Mouse (Mus musculus) naive thymus-derived CD4-positive, alpha-beta T cell, adult 2 months (primary cell): ENCODE results near the gene Lrrc34.
A peak's percentile ranks its signal among the peaks of the same experiment; 100 is the strongest.

ENCODE experiments used
- DNase-seq: peaks from one replicate; pipeline ENCODE4 v3.0.0-alpha.2; 2011; ENCODE audit warnings: low read depth

Gene Lrrc34

DNA sequence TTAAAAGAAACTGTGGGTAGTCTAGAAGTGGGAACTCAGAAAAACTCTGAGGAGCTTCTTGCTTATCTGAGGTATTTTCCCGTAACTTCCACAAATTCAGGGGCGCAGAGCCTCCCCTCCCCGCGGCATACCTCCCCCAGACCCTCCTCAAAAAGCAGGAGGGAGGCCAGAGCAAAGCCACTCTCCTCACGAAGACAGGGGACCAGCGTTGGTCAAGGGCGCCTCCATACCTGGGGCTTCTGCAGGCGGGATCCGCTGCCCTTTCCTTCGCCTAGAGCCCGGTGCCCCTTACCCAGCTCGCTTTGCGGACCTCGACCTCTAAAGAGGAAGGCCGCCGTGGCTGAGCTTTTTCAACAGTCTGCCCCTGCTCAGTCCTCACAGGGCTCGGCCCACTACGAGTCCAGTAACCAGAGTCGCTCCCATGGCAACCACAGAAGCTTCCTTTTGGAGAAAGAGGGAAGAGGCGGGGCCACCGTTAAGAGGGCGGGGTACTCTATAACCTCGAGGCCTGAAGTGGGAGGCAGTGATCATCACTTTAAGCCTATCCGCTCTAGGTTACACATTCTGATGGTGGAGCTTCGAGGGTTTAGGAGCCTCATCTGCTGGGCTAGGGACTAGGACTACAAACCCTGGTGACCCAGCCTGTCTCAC, at the start of gene Lrrc34:
Lrrc34 (minus strand) TSS at position 430 of the 651 bp plus-strand sequence.
- DNase-seq, result no peak

- peak; percentile 11 for DNase-seq
Measured at GRCm38 (mm10) chr3:30696346-30696745, 48.7 kb upstream of the Lrrc34 start.

GRCm38 (mm10) chr3:30695661-30696060, 48.0 kb upstream of the Lrrc34 start:
- no peak for DNase-seq

DNA sequence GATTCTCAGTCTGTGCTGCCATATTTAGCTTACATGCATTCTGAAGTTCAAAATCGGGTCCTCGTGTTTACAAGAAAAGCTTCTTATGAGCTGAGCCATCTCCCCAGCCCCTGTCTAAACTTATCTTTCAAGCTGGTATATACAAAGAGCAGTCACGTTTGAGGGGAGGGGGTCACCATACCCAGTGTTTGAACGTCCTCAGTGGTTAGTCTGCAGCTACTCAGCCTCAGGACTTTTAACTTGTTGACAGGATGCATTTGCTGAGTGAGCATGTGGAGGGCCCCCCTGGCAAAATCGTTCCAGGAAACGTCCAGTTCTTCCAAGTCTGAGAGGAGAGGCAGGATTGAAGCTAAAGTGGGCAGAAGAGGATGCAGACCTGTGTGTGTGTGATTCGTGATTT, 43.3 kb upstream of the Lrrc34 start:
- DNase-seq, result no peak

- DNase-seq, result no peak
Measured at GRCm38 (mm10) chr3:30687216-30687615, 39.5 kb upstream of the Lrrc34 start.

DNA sequence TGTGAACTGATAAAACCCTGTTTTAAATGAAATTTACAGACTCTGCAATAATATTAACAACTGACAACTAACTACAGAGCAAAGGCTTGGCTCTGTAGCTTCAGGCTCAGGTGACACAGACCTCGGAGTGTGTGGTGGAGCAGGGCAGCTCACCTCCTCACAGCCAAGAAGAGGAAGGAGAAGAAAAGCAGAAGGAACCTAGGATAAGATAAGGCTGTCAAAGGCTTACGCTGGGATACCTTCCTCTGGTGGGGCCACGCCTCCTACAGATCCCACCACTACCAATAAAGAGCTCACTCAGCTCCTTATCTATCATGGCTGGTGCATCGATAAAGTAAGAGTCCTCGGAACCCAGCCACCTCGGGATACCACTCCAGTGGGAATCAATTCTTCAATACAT, 35.5 kb upstream of the Lrrc34 start:
- no peak for DNase-seq

- no peak for DNase-seq
Measured at GRCm38 (mm10) chr3:30658486-30658885, 10.8 kb upstream of the Lrrc34 start.

GRCm38 (mm10) chr3:30655937-30656336, 8.3 kb upstream of the Lrrc34 start:
- no peak for DNase-seq

DNA sequence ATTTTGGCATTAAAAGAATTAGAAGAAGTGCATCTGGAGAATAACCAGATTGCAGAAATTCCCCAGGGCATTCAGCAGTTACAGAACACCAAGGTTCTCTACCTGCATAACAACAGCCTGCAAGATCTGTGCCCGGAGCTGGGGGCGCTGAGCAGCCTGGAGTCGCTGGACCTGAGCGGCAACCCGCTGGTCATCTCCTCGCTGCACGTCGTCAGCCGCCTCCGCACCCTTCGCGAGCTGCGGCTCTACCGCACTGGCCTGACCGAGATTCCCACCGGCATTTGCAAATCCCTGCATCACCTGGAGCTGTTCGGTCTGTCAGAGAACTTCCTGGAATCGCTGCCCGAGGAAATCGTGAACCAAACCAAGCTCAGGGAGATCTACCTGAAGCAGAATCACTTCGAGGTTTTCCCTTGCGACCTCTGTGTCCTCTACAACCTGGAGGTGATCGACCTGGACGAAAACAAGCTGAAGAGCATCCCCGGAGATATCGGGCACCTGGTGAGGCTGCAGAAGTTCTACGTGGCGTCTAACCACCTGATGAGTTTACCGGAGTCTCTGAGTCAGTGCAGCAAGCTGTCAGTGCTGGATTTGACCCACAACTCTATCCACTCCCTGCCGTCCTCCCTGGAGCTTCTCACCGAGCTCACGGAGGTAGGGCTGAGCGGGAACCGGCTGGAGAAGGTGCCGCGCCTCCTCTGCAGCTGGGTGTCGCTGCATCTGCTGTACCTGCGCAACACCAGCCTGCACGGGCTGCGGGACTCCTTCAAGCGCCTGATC, 2.6 kb upstream of the Lrrc34 start:
- peak; percentile 21 for DNase-seq

DNA sequence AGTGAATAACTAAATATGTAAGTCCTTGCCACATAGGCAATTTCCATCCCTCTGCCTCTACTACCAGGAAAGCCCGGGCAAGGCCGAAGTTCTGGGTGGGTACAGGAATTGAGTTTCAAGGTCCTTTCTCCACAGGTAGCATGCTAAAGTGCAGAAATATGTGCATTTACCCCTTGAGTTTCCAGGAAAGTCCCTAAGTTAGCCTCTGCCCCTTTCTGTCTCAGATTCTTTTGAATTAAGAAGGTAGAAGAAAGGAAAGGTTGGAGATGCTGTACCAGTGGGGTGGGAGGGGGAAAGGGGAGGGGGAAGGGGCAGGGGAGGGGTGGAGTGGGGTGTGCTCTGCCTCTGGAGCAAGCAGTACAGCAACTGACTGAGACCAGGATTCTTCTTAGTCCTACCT, 797 bp upstream of the Lrrc34 start:
- DNase-seq, result no peak

GRCm38 (mm10) chr3:30646761-30647160, 908 bp downstream of the Lrrc34 start:
- no peak for DNase-seq

DNA sequence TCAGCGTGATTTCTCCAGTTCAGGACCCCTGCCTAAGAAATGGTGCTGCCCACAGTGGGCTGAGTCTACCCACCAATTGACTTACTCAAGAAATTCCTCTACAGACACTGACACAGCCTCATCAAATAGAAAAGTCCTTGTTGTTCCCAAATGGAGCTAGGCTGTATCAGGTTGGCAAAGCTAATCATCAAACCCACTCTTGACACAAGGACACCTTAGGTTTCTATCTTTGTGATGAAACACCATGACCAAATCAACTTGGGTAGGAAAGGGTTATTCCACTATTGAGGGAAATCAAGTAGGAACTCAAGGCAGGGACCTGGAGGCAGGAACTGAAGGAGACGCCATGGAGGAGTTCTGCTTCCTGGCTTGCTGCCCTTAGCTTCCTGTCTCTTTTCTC, 3.5 kb downstream of the Lrrc34 start, which contains the start of gene Lrriq4:
Lrriq4 (plus strand) TSS at position 301 of the 400 bp plus-strand sequence.
- DNase-seq, result no peak

GRCm38 (mm10) chr3:30635629-30636028, 12.0 kb downstream of the Lrrc34 start:
- DNase-seq, result no peak

DNA sequence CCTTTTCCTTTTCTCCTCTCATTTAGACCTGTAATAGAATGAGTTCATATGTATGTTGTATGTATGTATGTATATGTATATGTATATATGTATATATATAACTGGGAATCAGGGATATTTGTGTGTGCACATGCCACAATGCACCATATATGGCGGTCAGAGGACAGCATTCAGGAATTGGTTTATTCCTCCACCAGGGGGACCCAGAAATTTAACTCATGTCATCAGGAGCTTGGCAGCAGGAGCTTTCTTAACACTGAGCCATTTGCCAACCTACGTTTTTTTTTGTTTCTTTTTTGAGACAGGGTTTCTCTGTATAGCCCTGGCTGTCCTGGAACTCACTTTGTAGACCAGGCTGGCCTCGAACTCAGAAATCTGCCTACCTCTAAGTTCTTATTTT, 14.0 kb downstream of the Lrrc34 start:
- no peak for DNase-seq

DNA sequence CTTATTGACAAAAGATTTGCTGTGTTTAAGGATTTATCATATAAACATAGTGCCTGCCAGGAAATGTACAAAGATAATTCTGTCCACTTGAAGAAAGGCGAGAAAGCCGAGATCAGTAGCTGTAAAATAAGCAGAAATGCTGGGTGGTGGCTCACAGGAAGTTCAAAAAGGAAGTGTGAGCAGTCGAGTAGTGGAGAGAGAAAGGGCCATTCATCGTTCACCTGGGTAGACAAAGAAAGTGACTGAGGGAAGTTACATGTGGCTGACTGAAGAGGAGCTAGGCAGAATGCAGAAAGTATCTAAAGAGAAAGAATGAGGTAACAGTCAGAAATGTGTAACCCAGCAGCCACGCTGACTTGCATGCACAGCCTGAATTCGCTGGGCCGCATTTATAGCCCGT, 27.5 kb downstream of the Lrrc34 start:
- no peak for DNase-seq

DNA sequence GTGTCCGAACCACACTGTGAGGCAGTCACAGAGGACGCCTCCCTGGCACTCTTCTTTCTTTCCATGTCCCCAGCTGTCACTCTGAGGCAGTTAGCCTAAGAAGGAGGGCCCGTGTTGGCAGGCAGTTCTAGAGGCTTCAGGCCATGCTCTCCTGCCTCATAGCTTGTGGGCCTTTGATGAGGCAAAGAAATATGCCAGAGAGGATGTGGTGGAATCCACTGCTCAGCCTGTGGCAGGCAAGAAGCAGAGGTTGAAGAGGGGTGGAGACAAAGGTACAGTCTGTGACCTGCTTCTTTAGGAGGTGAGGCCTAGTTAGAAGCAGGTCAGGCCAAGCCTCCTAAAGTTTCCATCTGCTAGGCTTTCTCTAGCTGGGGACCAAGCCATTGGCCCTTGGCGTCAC, 36.7 kb downstream of the Lrrc34 start:
- peak; percentile 78 for DNase-seq

GRCm38 (mm10) chr3:30608999-30609398, 38.7 kb downstream of the Lrrc34 start:
- DNase-seq, result no peak

- no peak for DNase-seq
Measured at GRCm38 (mm10) chr3:30603256-30603655, 44.4 kb downstream of the Lrrc34 start.

GRCm38 (mm10) chr3:30602740-30603098, 45.0 kb downstream of the Lrrc34 start:
- DNase-seq, result no peak

DNA sequence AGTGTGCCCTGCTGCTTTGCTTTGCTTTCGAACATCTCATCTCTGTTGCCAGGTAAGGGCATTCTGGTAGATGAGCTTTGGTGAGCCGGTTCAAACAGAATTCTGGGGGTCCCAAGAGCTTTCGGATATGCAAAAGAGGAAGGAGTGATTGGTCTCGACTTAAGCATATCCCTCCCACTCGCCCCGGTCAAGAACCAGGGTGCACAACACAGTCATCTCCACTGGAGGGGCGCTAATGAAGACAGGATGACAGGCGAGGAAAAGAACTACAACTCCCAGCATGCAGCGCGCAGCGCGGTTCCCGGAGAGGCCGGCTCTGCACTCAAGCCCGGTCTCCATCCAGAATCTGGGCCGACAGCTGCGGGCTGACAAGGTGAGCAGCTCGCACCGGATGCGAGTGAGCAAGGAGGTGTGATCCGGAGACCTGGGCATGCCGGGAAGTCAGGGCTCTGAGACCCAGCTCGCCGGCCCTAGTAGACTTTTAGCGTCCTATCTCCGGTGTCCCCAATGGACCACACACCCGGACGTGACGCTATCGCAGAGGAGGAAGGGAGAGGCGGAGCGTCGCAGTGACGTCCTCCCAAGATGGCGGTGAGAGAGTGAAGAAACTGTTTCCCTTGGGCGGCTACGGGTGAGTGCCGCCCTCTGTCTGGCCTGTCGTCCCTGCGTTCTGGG, 45.5 kb downstream of the Lrrc34 start, which contains the start of gene Mynn:
Mynn (plus strand) TSS at position 1 of the 675 bp plus-strand sequence.
- DNase-seq, result peak; percentile 98

GRCm38 (mm10) chr3:30601610-30602064, 46.0 kb downstream of the Lrrc34 start:
- no peak for DNase-seq

GRCm38 (mm10) chr3:30601175-30601574, 46.5 kb downstream of the Lrrc34 start:
- DNase-seq, result peak; percentile 97

DNA sequence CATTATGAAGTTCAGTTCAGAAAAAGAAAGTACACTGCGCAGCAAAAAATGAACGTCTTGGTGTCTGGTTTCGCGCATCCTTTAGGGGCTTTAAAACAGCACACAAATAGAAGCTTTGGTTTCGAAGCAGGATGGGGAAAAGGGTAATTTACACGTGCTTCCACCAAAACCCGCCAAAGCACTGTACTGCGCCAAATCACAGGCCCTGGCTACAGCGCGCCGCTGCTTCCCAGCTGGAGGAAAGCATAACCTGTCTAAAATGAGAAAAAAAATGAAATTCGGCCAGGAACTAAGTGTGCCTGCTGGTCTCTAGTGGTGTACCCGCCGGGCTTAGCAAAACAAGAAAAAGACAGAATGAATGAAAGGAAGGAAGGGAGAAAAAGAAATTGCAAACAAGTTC, 47.0 kb downstream of the Lrrc34 start:
- no peak for DNase-seq
